Mouse (Mus musculus) adrenal gland, adult 8-10 months (tissue): ENCODE results near the gene Vps13d. TPM values are rescaled to one million over a fixed set of nuclear protein-coding genes. Genes with fewer than 3 reads are reported as not detected.

Experiments
- DNase-seq: peaks from one replicate; pipeline ENCODE4 v3.0.0; 2022
- total RNA-seq, 4 experiments: library from RNA; stranded (reverse); gene quantifications; 2 replicates each; pipeline ENCODE4 v1.2.4; 2022

Vps13d gene
- total RNA-seq, 4 experiments from 2014 or later = 62.6 to 84.7 (median 81.4) TPM

GRCm38 (mm10) chr4:144934501-144934900 is 260.3 kb downstream of the Vps13d start:
- no peak for DNase-seq

- DNase-seq = no peak
Measured at GRCm38 (mm10) chr4:144931167-144931566, 263.6 kb downstream of the Vps13d start.

- peak; percentile 73 for DNase-seq
Measured at GRCm38 (mm10) chr4:144930366-144930765, 264.4 kb downstream of the Vps13d start.

- DNase-seq = peak; percentile 69
Measured at GRCm38 (mm10) chr4:144929811-144930221, 265.0 kb downstream of the Vps13d start.

- DNase-seq = no peak
Measured at GRCm38 (mm10) chr4:144928693-144929436, 265.9 kb downstream of the Vps13d start.

Other genes with a start within 250 kb of the Vps13d start
- 10 to 100 TPM in 2 of 4 experiments, 1 to 10 TPM in 2; 6.9 to 17.0 (median 11.6) TPM for gene Tnfrsf1b, start 51.9 kb upstream of the Vps13d start, total RNA-seq
- gene Tnfrsf8, start 120.2 kb upstream of the Vps13d start, total RNA-seq = under 1 TPM; 0.22 to 0.87 (median 0.48) TPM